Mouse (Mus musculus) ovary, postnatal 36 days (tissue): ENCODE measurements at regions not wholly inside any gene's neighbourhood (a gene's known extent, or its start where the extent isn't known, plus 50 kb on each side); places are given as distances from the start of the nearest gene placed in this dataset.

ENCODE experiments used
- DNase-seq: peaks from one replicate; pipeline ENCODE4 v3.0.0; 2022; ENCODE audit warnings: low spot score, mixed read lengths

DNA sequence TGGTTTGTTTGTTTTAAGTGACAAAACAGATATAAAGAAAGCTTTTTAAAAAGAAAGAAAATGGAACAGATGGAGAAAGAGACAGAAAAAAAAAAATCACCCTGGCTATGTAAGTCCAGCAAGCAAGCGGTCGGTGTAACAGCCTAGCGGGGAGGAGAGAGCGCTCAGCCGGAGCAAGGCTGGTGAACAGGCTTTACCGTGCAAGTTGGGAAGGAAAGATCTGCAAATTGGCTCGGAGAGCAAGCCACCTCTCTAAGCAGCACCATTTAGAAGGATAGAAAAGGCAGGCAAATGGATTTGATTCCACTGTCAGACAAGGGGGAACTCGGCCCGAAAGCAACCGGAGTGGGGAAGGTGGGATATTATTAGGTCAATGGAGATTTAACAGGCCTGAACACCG lies 59.9 kb upstream of the Ppp2r5c start:
- DNase-seq: no peak

DNA sequence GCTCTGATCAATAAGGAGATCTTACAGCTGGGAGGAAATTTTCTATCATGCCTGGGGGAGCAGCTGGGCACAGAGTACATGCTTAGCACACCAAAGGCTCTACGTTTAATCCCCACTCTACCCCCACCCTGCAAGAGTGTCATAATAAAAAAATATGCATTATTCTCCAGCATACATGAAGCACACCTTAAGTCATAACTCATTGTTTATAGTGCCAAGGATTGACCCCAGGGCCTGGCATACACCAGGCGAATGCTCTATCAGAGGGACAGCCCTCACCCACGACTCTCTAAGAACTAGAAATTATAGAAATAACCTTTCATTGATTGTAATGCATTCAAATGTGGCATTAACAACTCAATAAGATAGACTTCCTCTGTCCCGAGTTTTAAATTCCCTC lies 59.4 kb upstream of the Ppp2r5c start:
- no peak for DNase-seq

DNA sequence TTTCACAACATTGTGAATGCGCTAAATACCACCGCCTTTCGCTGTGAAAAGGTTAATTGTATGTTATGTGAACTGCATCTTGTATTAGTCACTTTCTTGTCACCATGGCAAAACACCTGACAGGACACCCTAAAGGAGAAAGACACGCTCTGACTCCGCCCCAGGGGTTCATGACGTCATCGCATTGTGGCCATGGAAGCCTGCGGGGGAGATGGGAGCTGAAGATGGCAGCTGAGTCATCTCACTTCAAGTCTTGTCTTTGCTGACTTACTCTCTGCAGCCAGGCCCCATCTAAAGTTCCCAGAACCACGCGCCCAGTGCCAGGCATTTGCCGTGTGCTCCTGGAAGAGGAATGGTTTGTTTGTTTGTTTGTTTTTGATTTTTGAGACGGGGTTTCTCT lies 57.5 kb upstream of the Ppp2r5c start:
- DNase-seq: no peak

DNA sequence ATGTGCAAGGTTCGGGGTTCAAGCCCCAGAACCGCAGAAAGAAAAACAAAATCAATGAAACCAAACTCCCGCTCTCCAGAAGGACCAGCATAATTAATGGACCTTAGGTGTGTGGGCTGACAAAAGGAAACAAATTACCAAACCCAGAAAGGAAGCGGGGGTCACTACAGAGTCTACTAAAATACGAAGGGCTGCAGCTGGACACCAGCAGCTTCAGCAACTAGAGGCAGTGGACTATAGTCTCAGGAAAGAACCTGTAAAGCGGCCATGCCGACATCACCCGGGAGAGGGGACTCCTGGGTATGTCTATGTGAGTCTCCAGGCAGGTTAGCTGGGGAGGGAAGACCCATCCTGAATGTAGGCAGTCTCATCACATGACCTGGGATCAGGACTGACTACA lies 55.5 kb upstream of the Ppp2r5c start:
- DNase-seq: no peak

DNA sequence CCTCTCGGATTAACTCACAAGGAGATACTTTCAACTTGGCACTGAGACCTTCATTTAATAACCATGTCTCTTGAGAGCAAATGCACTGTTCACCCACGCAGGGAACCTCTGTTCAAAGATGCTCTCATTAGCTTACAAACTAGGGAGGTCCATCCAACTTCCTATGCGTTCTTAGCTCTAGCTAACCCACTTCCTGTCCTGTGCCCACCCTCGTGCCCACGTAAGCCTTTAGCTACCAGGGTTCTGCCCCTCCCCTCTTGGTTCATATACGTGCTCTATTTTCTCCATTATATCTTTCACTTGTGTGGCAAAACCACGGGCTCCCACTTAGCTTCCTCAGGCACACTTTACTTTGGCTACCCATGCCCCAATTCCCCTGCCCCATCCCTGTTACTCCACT lies 53.4 kb upstream of the Ppp2r5c start:
- no peak for DNase-seq
